Mouse (Mus musculus): ENCODE results near the gene Ttc16. TPM values are rescaled to one million over a fixed set of nuclear protein-coding genes. Genes with fewer than 3 reads are reported as not detected.
A peak's percentile ranks its signal among the peaks of the same experiment; 100 is the strongest.

Gene Ttc16
- polyA plus RNA-seq, 1 experiment from 2014 or later = 0.50 TPM

DNA sequence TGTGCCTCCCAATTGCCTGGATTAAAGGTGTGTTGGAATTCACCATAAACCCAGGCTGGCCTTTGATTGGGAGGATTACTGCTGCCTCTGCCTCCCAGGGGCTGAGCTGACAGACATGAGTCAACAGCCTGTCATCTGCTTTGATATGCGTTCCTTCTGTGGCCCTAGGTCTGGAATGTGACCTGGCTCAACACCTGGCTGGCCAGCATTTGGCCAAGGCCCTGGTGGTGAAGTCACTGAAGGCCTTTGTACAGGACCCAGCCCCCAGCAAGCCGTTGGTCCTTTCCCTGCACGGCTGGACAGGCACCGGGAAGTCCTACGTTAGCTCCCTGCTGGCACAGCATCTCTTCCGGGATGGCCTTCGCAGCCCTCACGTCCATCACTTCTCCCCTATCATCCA, 16.9 kb downstream of the Ttc16 start:
- H3K4me1 ChIP-seq = peaks cover 19% of the 10 kb centered on the region
- H3K36me3 ChIP-seq = peaks cover 45% of the 10 kb centered on the region
- H3K27me3 ChIP-seq (replicated peaks) = no peaks in the 10 kb centered on the region
- 0 out of 2 replicates have a peak overlapping the region, but pooled peaks have one; percentile 74 for H3K4me3 ChIP-seq (replicated peaks)
- peak overlapping the region; percentile 58; the same call in 1 of the 2 replicates for H3K4me2 ChIP-seq
- H3K27ac ChIP-seq (replicated peaks) = no peak overlapping the region; the same call in 1 of the 2 replicates
- no peak overlapping the region for H3K9ac ChIP-seq (replicated peaks)
- no peak for ATAC-seq (ENCODE audit: low FRiP score)
- H3K9me3 ChIP-seq (replicated peaks) = no peaks in the 10 kb centered on the region
- 82% methylated on average over 8 of the region's 8 CpGs for WGBS

DNA sequence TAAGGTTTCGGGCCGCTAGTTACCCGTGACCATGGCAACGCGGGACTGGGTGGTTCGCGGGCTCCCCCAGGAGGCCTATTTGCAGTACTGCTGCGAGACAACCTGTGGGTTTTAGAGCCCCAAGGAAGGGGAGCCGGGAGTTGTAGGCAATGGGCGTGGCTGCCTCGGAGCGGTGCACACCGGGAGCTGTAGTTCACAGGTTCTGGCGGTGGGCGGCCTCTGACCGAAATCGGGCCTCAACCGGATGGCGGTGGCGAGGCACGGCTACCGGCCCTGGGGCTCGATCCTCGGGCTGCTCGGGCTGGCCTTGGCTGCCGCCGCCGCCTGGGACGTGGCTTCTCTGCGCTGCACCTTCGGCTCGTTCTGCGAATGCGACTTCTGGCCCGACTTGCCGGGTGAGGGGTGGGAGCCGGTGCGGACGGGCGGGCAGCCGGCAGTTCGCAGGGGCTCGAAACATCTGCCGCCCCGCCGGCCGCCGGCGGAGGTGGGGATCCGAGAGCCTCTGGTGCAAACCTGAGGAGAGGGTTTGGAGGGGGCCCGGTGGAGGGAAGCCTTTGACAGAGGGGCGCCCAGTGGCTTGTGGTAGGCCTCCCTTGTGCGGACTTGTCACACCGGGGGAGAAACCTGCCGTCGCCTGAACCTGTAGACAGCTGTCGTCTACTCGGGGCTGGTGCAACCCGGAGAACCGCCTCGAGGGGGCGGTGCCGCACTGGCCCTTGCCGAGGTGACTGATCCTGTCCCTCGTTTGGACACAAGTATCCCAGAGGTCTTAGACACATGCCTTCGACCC, 18.2 kb downstream of the Ttc16 start, which contains the start of gene Tor2a:
Gene Tor2a (plus strand): TSS at position 179 of the 790 bp plus-strand sequence.
- Histone ChIP-seq H3K27ac (replicated peaks) (peak within 1 kb of the TSS; percentile 95), H3K4me1 (peaks cover 19% of the 10 kb centered on the region), H3K27me3 (replicated peaks) (no peaks in the 10 kb centered on the region), H3K36me3 (peaks cover 46% of the 10 kb centered on the region), H3K9ac (replicated peaks) (peak within 1 kb of the TSS; percentile 90), H3K9me3 (replicated peaks) (no peaks in the 10 kb centered on the region), H3K4me3 (replicated peaks) (peak within 1 kb of the TSS; percentile 74), H3K4me2 (peak within 1 kb of the TSS; percentile 58)
- under 1% methylated on average over 66 of the region's 66 CpGs for WGBS
- ATAC-seq (ENCODE audit: low FRiP score) = peak; percentile 96

DNA sequence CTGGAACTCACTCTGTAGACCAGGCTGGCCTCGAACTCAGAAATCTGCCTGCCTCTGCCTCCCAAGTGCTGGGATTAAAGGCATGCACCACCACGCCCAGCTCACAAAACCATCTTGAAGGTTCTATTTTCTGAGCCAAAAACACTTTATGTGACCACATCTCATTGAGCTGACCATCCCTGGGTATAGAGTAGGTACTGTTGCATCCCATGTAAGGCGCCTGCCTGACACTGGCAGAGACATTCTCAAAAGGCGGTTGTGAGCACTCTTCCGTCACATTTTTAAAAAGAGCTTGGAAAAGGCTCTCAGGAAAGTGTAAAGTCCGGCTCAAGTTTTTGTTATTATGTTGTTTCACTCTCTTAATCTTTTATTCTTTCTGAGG, 18.8 kb downstream of the Ttc16 start:
- H3K4me2 ChIP-seq = peak overlapping the region; percentile 58
- H3K4me3 ChIP-seq (replicated peaks) = peak overlapping the region; percentile 74
- peaks cover 22% of the 10 kb centered on the region for H3K4me1 ChIP-seq
- 0 out of 2 replicates have a peak overlapping the region, but pooled peaks have one; percentile 20 for H3K27ac ChIP-seq (replicated peaks)
- no peaks in the 10 kb centered on the region for H3K9me3 ChIP-seq (replicated peaks)
- 36% methylated on average over 6 of the region's 6 CpGs for WGBS
- peaks cover 43% of the 10 kb centered on the region for H3K36me3 ChIP-seq
- H3K9ac ChIP-seq (replicated peaks) = no peak overlapping the region
- H3K27me3 ChIP-seq (replicated peaks) = no peaks in the 10 kb centered on the region
- peak; percentile 49; the same call in 1 of the 2 replicates for ATAC-seq (ENCODE audit: low FRiP score)

DNA sequence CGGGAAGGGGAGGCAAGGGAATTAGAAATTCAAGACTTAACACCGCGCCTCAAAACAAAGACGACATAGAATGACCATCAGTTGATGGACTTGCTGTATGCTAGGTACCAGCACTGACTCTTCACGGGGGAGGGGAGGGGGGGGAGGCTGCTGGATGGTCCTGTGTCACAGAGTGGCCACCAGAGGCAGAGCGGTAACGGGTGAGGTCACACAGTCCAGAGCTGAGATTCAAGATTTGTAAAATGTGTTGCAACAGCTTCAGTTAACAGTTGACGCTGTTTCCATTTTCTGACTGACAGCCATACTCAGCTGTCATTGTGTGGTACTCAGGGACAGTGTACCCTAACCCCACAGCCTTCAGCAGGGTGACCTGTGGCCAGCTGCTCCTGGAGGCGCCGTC, 23.3 kb downstream of the Ttc16 start:
- H3K36me3 ChIP-seq = peaks cover 68% of the 10 kb centered on the region
- no peaks in the 10 kb centered on the region for H3K9me3 ChIP-seq (replicated peaks)
- H3K4me1 ChIP-seq = peaks cover 22% of the 10 kb centered on the region
- ATAC-seq (ENCODE audit: low FRiP score) = no peak
- H3K4me3 ChIP-seq (replicated peaks) = no peak overlapping the region
- 64% methylated on average over 10 of the region's 10 CpGs for WGBS
- H3K9ac ChIP-seq (replicated peaks) = no peak overlapping the region
- no peaks in the 10 kb centered on the region for H3K27me3 ChIP-seq (replicated peaks)
- no peak overlapping the region for H3K27ac ChIP-seq (replicated peaks)
- H3K4me2 ChIP-seq = peak overlapping the region; percentile 52; the same call in 1 of the 2 replicates

DNA sequence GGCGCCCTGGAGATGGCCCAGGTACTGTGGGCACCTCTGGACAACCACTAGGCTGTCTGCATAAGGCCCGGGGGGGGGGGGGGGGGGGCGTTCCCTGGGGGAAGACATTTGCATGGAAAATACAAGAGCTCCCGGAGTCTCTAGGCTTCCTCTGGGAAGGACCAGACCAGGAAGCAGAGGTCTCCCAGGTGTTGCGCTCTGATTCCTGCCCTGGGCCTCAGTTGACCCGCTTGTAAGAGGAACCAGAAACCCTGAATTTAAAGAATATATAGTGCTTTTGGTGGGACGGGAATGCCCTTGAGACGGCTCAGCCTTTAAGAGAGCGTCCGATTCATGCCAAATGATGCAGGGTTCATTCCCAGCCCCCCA, 23.8 kb downstream of the Ttc16 start:
- ATAC-seq (ENCODE audit: low FRiP score) = no peak
- Histone ChIP-seq H3K9ac (replicated peaks) (no peak overlapping the region), H3K27ac (replicated peaks) (peak overlapping the region; percentile 48; the same call in 1 of the 2 replicates), H3K27me3 (replicated peaks) (no peaks in the 10 kb centered on the region), H3K4me3 (replicated peaks) (peak overlapping the region; percentile 22), H3K4me1 (peaks cover 20% of the 10 kb centered on the region), H3K4me2 (peak overlapping the region; percentile 52), H3K9me3 (replicated peaks) (no peaks in the 10 kb centered on the region), H3K36me3 (peaks cover 73% of the 10 kb centered on the region)
- 13% methylated on average over 10 of the region's 10 CpGs for WGBS

DNA sequence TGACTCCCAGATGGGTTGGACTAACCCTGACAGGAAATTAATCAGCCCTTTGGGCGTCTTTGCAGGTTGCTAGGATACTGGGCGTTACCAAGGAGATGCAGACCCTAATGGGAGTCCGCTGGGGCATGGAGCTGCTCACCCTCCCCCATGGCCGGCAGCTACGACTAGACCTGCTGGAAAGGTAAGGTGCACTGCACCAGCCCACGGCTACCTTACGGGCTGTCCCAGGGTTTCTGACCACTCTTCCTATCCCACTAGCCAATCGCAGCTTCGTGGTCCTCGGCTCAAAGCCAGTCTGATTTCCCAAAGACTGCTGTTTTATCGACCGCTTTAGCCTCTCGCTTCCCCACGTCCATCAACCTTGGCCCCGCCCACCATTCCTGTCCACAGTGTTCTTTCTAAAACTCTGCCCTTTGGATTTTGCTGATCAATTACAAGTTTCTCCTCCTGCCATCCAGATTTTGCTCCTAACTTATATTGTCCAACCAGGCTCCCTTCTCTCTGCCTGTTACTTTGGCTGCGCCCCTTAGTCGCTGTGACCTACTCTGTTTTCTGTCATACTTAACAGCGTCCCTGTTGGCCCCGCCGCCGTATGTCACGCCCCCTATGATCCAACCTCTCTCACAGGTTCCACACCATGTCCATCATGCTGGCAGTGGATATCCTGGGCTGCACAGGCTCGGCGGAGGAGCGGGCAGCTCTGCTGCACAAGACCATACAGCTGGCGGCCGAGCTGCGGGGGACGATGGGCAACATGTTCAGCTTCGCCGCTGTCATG, 24.4 kb downstream of the Ttc16 start:
- Histone ChIP-seq H3K27me3 (replicated peaks) (no peaks in the 10 kb centered on the region), H3K36me3 (peaks cover 79% of the 10 kb centered on the region), H3K4me1 (peaks cover 19% of the 10 kb centered on the region), H3K4me3 (replicated peaks) (peak overlapping the region; percentile 22), H3K27ac (replicated peaks) (peak overlapping the region; percentile 48), H3K9ac (replicated peaks) (no peak overlapping the region; the same call in 1 of the 2 replicates), H3K9me3 (replicated peaks) (no peaks in the 10 kb centered on the region), H3K4me2 (peak overlapping the region; percentile 52)
- WGBS = 9% methylated on average over 31 of the region's 31 CpGs
- ATAC-seq (ENCODE audit: low FRiP score) = peak; percentile 61

DNA sequence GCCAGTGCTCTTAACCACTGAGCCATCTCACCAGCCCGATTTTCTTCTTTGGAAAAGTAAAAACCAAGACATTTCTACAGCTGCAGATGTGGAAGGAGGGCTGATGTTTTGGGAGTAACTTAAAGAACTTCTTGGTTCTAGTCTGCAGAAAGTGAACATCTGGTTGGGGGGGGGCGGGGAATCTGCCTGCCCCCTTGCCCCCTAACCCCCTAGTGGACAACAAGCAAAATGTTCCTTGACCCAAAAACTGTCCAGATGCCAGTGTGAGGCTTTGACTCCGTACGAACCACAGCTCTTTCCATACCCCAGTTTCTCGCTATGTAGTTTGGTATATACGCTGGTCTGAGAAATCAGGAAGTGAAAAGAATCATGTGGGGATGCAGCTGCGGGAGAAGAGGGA, 25.2 kb downstream of the Ttc16 start:
- no peak overlapping the region for H3K4me3 ChIP-seq (replicated peaks)
- H3K9ac ChIP-seq (replicated peaks) = no peak overlapping the region; the same call in 1 of the 2 replicates
- H3K27me3 ChIP-seq (replicated peaks) = no peaks in the 10 kb centered on the region
- H3K36me3 ChIP-seq = peaks cover 88% of the 10 kb centered on the region
- H3K9me3 ChIP-seq (replicated peaks) = no peaks in the 10 kb centered on the region
- 72% methylated on average over 7 of the region's 7 CpGs for WGBS
- H3K27ac ChIP-seq (replicated peaks) = no peak overlapping the region
- no peak for ATAC-seq (ENCODE audit: low FRiP score)
- no peak overlapping the region for H3K4me2 ChIP-seq
- peaks cover 19% of the 10 kb centered on the region for H3K4me1 ChIP-seq

DNA sequence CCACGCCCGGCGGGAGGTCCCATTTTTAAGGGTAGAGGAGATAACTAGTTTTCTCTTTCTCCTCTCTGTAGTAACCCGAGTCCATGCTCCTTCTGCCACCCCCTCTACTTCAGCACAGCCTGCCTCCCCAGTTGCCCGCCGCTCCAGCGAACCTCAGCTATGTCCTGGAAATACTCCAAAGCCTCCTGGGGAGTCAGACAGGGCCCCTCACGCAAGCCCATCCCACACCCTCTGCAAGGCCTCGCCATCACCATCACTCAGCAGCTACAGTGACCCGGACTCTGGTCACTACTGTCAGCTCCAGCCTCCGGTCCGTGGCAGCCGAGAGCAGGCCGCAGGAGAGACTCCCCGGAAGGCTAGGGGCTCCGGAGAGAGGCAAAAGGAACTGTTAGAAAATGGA, 26.4 kb downstream of the Ttc16 start:
- Histone ChIP-seq H3K27ac (replicated peaks) (no peak overlapping the region), H3K36me3 (peaks cover 83% of the 10 kb centered on the region), H3K27me3 (replicated peaks) (no peaks in the 10 kb centered on the region), H3K9me3 (replicated peaks) (no peaks in the 10 kb centered on the region), H3K4me2 (no peak overlapping the region), H3K4me1 (peaks cover 25% of the 10 kb centered on the region), H3K4me3 (replicated peaks) (no peak overlapping the region), H3K9ac (replicated peaks) (no peak overlapping the region)
- 87% methylated on average over 16 of the region's 16 CpGs for whole genome bisulfite sequencing
- no peak for ATAC-seq (ENCODE audit: low FRiP score)

DNA sequence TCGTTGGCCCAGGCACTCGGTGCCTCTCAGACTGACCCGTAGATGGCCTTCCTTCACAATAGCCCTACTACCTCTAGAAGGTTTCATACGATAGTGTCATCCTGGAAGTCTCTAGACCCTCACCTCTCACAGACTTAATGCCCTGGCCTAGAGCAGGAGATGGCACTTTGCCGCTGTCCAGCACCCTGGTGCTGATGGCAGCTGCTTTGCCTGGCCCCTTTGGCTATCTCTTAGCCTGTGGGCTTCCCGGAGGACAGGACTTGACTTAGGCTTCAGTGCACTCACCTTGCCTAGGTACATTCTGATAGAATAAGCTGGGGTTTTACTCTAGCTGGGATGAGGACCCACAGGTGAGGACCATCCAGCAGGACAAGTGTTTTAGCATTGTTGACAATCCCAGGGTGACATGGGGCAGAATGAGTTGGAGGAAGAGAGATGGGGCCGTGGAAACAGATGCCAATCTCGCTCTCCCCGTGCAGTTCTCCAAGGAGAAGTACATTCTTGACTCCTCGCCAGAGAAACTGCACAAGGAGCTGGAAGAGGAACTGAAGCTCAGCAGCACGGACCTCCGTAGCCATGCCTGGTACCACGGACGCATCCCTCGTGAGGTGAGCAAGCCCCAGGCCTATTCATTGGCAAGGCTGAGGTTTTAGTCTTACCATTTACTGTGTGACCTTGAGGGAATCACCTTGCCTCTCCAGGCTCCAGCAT, 31.0 kb downstream of the Ttc16 start:
- Histone ChIP-seq H3K27me3 (replicated peaks) (no peaks in the 10 kb centered on the region), H3K9ac (replicated peaks) (no peak overlapping the region), H3K27ac (replicated peaks) (no peak overlapping the region), H3K4me1 (peaks cover 49% of the 10 kb centered on the region), H3K4me2 (no peak overlapping the region), H3K9me3 (replicated peaks) (no peaks in the 10 kb centered on the region), H3K36me3 (peaks cover 44% of the 10 kb centered on the region), H3K4me3 (replicated peaks) (no peak overlapping the region)
- ATAC-seq (ENCODE audit: low FRiP score) = no peak
- 77% methylated on average over 15 of the region's 15 CpGs for WGBS

DNA sequence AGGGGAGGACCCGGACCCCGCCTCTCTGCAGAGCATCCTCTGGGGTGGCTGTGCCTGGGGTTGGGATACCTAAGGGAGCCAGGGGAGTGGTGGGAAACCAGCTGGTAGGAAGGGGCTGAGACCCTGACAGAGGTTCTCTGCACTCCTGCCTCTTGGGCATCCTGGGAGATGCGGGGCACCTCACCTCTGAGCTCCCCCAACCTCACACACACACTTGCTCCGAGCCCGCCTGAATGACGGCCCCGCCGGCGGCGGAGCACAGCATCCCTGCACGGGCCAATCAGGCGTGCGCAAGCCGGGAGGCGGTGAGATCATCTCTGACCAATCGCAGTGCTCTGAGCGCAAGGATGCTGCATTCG, 33.3 kb downstream of the Ttc16 start:
- no peaks in the 10 kb centered on the region for H3K9me3 ChIP-seq (replicated peaks)
- peak overlapping the region; percentile 80 for H3K4me3 ChIP-seq (replicated peaks)
- peak overlapping the region; percentile 94 for H3K9ac ChIP-seq (replicated peaks)
- ATAC-seq (ENCODE audit: low FRiP score) = peak; percentile 94
- WGBS = 8% methylated on average over 18 of the region's 18 CpGs
- H3K4me1 ChIP-seq = peaks cover 51% of the 10 kb centered on the region
- no peaks in the 10 kb centered on the region for H3K27me3 ChIP-seq (replicated peaks)
- peaks cover 25% of the 10 kb centered on the region for H3K36me3 ChIP-seq
- peak overlapping the region; percentile 89 for H3K27ac ChIP-seq (replicated peaks)
- peak overlapping the region; percentile 76 for H3K4me2 ChIP-seq

Data from neural tube, embryonic 15.5 days (tissue).